Mouse (Mus musculus) midbrain, embryonic 10.5 days (tissue): ENCODE results near the gene Olfr1555-ps1. TPM values are rescaled to one million over a fixed set of nuclear protein-coding genes. Genes with fewer than 3 reads are reported as not detected.
"Not testable (repeated sequence)": the region's sequence is repeated elsewhere in the genome, so short reads cannot be mapped to it uniquely, and the experiment has no call there.

Source experiments
- DNase-seq: peaks from one replicate; pipeline ENCODE4 v3.0.0-alpha.2; 2017; ENCODE audit warnings: low spot score
- H3K27ac ChIP-seq: fragments of 300-500 bp; sonication (generic); replicated peaks from 2 replicates; pipeline ENCODE4 v1.5.1; 2016; ENCODE audit warnings: mild to moderate bottlenecking
- H3K27me3 ChIP-seq: fragments of 300-500 bp; sonication (generic); 2 replicates; pipeline ENCODE4 v1.6.1; 2016; ENCODE audit warnings: low read depth, mild to moderate bottlenecking; ENCODE audit not compliant: poor library complexity, severe bottlenecking
- H3K36me3 ChIP-seq: fragments of 300-500 bp; sonication (generic); 2 replicates; pipeline ENCODE4 v1.6.1; 2016; ENCODE audit warnings: mild to moderate bottlenecking, moderate library complexity
- H3K4me1 ChIP-seq: fragments of 300-500 bp; sonication (generic); 2 replicates; pipeline ENCODE4 v1.6.1; 2016
- H3K4me3 ChIP-seq: fragments of 300-500 bp; sonication (generic); 2 replicates; pipeline ENCODE4 v1.5.1; 2016; ENCODE audit warnings: mild to moderate bottlenecking, moderate library complexity
- H3K9me3 ChIP-seq: fragments of 300-500 bp; sonication (generic); replicated peaks from 2 replicates; pipeline ENCODE4 v1.6.1; 2016; ENCODE audit warnings: mild to moderate bottlenecking
- WGBS: fragments of 180-500 bp; shearing (Covaris S2); methylation state at CpG from one replicate; pipeline ENCODE4 v1.1.7; 2016; 5-methylcytosine and 5-hydroxymethylcytosine counted together
- polyA plus RNA-seq: library from polyadenylated mRNA; unstranded; fragments of >200 nt; fragmentation: Nextera tagmentation; extraction: Ambion mirVana; gene quantifications from 2 replicates; pipeline ENCODE4 v1.2.1, GENCODE M21; 2016

Gene Olfr1555-ps1
- not detected in 2 replicates for polyA plus RNA-seq

GRCm38 (mm10) chr19:12170062-12170599 lies at the start of gene Olfr1555-ps1:
Olfr1555-ps1 (minus strand) TSS chr19:12170112.
- DNase-seq, H3K4me3 ChIP-seq, H3K4me1 ChIP-seq, H3K36me3 ChIP-seq, H3K27ac ChIP-seq, H3K9me3 ChIP-seq, H3K27me3 ChIP-seq: not testable (repeated sequence)
- 60% methylated on average over 1 of the region's 1 CpGs for WGBS

- Histone ChIP-seq H3K27ac (no peak within 1 kb of the TSS), H3K27me3 (no peaks in the 10 kb centered on the region), H3K4me3 (no peak within 1 kb of the TSS), H3K4me1 (no peaks in the 10 kb centered on the region), H3K36me3 (no peaks in the 10 kb centered on the region), H3K9me3 (no peaks in the 10 kb centered on the region)
- 85% methylated on average over 1 of the region's 1 CpGs for WGBS
- DNase-seq: no peak
These were observed 30.4 kb upstream of the Olfr1555-ps1 start, which contains the start of gene Olfr1431 for GRCm38 (mm10) chr19:12200334-12200733. Olfr1431 (plus strand) TSS chr19:12200634.

- not testable (repeated sequence) for H3K27me3 ChIP-seq, H3K4me1 ChIP-seq, H3K9me3 ChIP-seq, H3K36me3 ChIP-seq, H3K27ac ChIP-seq, DNase-seq, H3K4me3 ChIP-seq
- 79% methylated on average over 4 of the region's 4 CpGs for WGBS
These were observed 29.2 kb upstream of the Olfr1555-ps1 start for GRCm38 (mm10) chr19:12199076-12199475.

GRCm38 (mm10) chr19:12175431-12175830 lies 5.5 kb upstream of the Olfr1555-ps1 start:
- 82% methylated on average over 5 of the region's 5 CpGs for WGBS
- not testable (repeated sequence) for DNase-seq, H3K4me3 ChIP-seq, H3K36me3 ChIP-seq, H3K27me3 ChIP-seq, H3K4me1 ChIP-seq, H3K27ac ChIP-seq, H3K9me3 ChIP-seq

- no peaks in the 10 kb centered on the region for H3K36me3 ChIP-seq
- 93% methylated on average over 3 of the region's 3 CpGs for WGBS
- DNase-seq: no peak
- H3K27ac ChIP-seq: no peak overlapping the region
- no peaks in the 10 kb centered on the region for H3K9me3 ChIP-seq
- no peak overlapping the region for H3K4me3 ChIP-seq
- H3K27me3 ChIP-seq: no peaks in the 10 kb centered on the region
- no peaks in the 10 kb centered on the region for H3K4me1 ChIP-seq
These were observed 24.5 kb downstream of the Olfr1555-ps1 start for GRCm38 (mm10) chr19:12145452-12145851.

- WGBS: 68% methylated on average over 1 of the region's 1 CpGs
- no peak for DNase-seq
- H3K36me3 ChIP-seq: no peaks in the 10 kb centered on the region
- no peaks in the 10 kb centered on the region for H3K27me3 ChIP-seq
- H3K27ac ChIP-seq: no peak overlapping the region
- H3K4me1 ChIP-seq: no peaks in the 10 kb centered on the region
- H3K9me3 ChIP-seq: no peaks in the 10 kb centered on the region
- no peak overlapping the region for H3K4me3 ChIP-seq
These were observed 26.6 kb downstream of the Olfr1555-ps1 start for GRCm38 (mm10) chr19:12143356-12143755.

- Histone ChIP-seq H3K4me3 (no peak overlapping the region), H3K4me1 (no peaks in the 10 kb centered on the region), H3K27me3 (no peaks in the 10 kb centered on the region), H3K27ac (no peak overlapping the region), H3K9me3 (no peaks in the 10 kb centered on the region), H3K36me3 (no peaks in the 10 kb centered on the region)
- DNase-seq: no peak
- WGBS: 33% methylated on average over 2 of the region's 2 CpGs
These were observed 35.6 kb downstream of the Olfr1555-ps1 start for GRCm38 (mm10) chr19:12134289-12134688.

- DNase-seq: no peak
- WGBS: 82% methylated on average over 3 of the region's 3 CpGs
- no peaks in the 10 kb centered on the region for H3K36me3 ChIP-seq
These were observed 46.8 kb downstream of the Olfr1555-ps1 start, which contains the start of gene Olfr76 for GRCm38 (mm10) chr19:12123103-12123502. Olfr76 (minus strand) TSS chr19:12123203.

GRCm38 (mm10) chr19:12116464-12116863 lies 53.4 kb downstream of the Olfr1555-ps1 start:
- Histone ChIP-seq H3K4me3 (no peak overlapping the region), H3K27me3 (no peaks in the 10 kb centered on the region), H3K4me1 (no peaks in the 10 kb centered on the region), H3K9me3 (no peaks in the 10 kb centered on the region), H3K36me3 (no peaks in the 10 kb centered on the region), H3K27ac (no peak overlapping the region)
- 86% methylated on average over 3 of the region's 3 CpGs for whole genome bisulfite sequencing
- no peak for DNase-seq

More at GRCm38 (mm10) chr19:12123103-12123502, 46.8 kb downstream of the Olfr1555-ps1 start, which contains the start of gene Olfr76:
- Histone ChIP-seq H3K27me3 (no peaks in the 10 kb centered on the region), H3K9me3 (no peaks in the 10 kb centered on the region), H3K4me1 (no peaks in the 10 kb centered on the region), H3K27ac (no peak within 1 kb of the TSS), H3K4me3 (no peak within 1 kb of the TSS)

GRCm38 (mm10) chr19:12115797-12116196 lies 54.1 kb downstream of the Olfr1555-ps1 start, which contains the start of gene Olfr1428:
Olfr1428 (minus strand) TSS chr19:12115897.
- Histone ChIP-seq H3K9me3 (no peaks in the 10 kb centered on the region), H3K4me1 (no peaks in the 10 kb centered on the region), H3K4me3 (no peak within 1 kb of the TSS), H3K36me3 (no peaks in the 10 kb centered on the region), H3K27ac (no peak within 1 kb of the TSS), H3K27me3 (no peaks in the 10 kb centered on the region)
- WGBS: 80% methylated on average over 1 of the region's 1 CpGs
- DNase-seq: no peak

Other genes with a start within 250 kb of the Olfr1555-ps1 start
- gene Osbp, start 204.2 kb downstream of the Olfr1555-ps1 start, polyA plus RNA-seq: 2.7 and 2.9 TPM in 2 replicates
- 0.02 TPM in 1 of 2 replicates, not detected in the other for gene Olfr1423, start 128.8 kb downstream of the Olfr1555-ps1 start, polyA plus RNA-seq
- gene Olfr1424, start 107.4 kb downstream of the Olfr1555-ps1 start, polyA plus RNA-seq: not detected in 2 replicates
- not detected in 2 replicates for gene Olfr1425, start 92.4 kb downstream of the Olfr1555-ps1 start, polyA plus RNA-seq
- gene Olfr1426, start 78.1 kb downstream of the Olfr1555-ps1 start, polyA plus RNA-seq: not detected in 2 replicates
- not detected in 2 replicates for gene Olfr1427, start 66.8 kb downstream of the Olfr1555-ps1 start, polyA plus RNA-seq
- gene Olfr1428, start 54.2 kb downstream of the Olfr1555-ps1 start, polyA plus RNA-seq: not detected in 2 replicates
- not detected in 2 replicates for gene Olfr76, start 46.9 kb downstream of the Olfr1555-ps1 start, polyA plus RNA-seq
- not detected in 2 replicates for gene Olfr1431, start 30.5 kb upstream of the Olfr1555-ps1 start, polyA plus RNA-seq
- not detected in 2 replicates for gene Olfr1432, start 62.5 kb upstream of the Olfr1555-ps1 start, polyA plus RNA-seq
- gene Olfr262, start 71.5 kb upstream of the Olfr1555-ps1 start, polyA plus RNA-seq: not detected in 2 replicates
- not detected in 2 replicates for gene Olfr235, start 90.9 kb upstream of the Olfr1555-ps1 start, polyA plus RNA-seq
- gene Olfr1434, start 109.7 kb upstream of the Olfr1555-ps1 start, polyA plus RNA-seq: not detected in 2 replicates
- not detected in 2 replicates for gene Olfr1436, start 129.0 kb upstream of the Olfr1555-ps1 start, polyA plus RNA-seq
- gene Olfr1437, start 155.0 kb upstream of the Olfr1555-ps1 start, polyA plus RNA-seq: not detected in 2 replicates
- not detected in 2 replicates for gene Olfr1438-ps1, start 165.8 kb upstream of the Olfr1555-ps1 start, polyA plus RNA-seq
- not detected in 2 replicates for gene Olfr1440, start 217.2 kb upstream of the Olfr1555-ps1 start, polyA plus RNA-seq
- not detected in 2 replicates for gene Olfr1441, start 247.3 kb upstream of the Olfr1555-ps1 start, polyA plus RNA-seq